30 mouse cellular contexts compared by ENCODE assay signal in the genomic region with DNA sequence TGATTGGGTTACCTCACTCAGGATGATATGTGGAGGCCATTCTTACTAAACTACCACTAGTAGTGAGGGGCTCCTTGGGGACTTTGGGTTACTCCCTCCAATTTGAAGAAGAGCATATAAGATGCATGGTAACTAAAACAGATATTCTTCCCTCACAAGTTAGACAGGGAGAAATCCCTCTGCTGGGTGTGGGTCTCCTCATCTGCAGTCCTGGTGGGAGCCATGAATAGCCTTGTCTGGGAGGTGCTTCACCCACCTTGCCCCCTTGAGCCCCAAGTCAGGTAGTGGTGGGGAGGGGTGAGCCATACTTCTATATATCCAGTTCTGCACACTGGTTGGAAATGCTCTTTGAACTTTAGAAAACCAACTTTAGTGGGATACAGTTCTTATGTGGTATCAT.
"Had no signal": no experiment of that assay in that cellular context is flagged by ENCODE, and none has a peak within 500 bp of the region (broad histone marks: within the 10 kb centered on the region; RNA-seq: fewer than 3 reads in every experiment).

No protein-coding gene starts in this region.

- H3K4me1 ChIP-seq: liver, embryonic 15.5 days; lung, embryonic 15.5 days; megakaryocyte, embryonic 14.5 days; neural tube, embryonic 12.5 days had no signal

- H3K4me2 ChIP-seq: limb, embryonic 12.5 days; limb, embryonic 13.5 days; limb, embryonic 15.5 days; liver, embryonic 11.5 days; liver, embryonic 12.5 days; liver, embryonic 13.5 days; liver, embryonic 15.5 days; lung, embryonic 14.5 days; lung, embryonic 15.5 days; midbrain, embryonic 12.5 days; midbrain, embryonic 13.5 days; midbrain, embryonic 15.5 days; neural tube, embryonic 12.5 days had no signal

- H3K27ac ChIP-seq: limb, embryonic 10.5 days; limb, embryonic 12.5 days; limb, embryonic 13.5 days; limb, embryonic 15.5 days; liver, embryonic 12.5 days; liver, embryonic 13.5 days; liver, embryonic 14.5 days; liver, embryonic 15.5 days; lung, embryonic 15.5 days; macrophage; midbrain, embryonic 12.5 days; midbrain, embryonic 13.5 days; midbrain, embryonic 15.5 days; neural tube, embryonic 12.5 days had no signal

- H3K4me3 ChIP-seq: limb, embryonic 10.5 days; limb, embryonic 12.5 days; limb, embryonic 13.5 days; limb, embryonic 15.5 days; liver, embryonic 12.5 days; liver, embryonic 13.5 days; liver, embryonic 15.5 days; lung, embryonic 15.5 days; megakaryocyte, embryonic 14.5 days; midbrain, embryonic 12.5 days; midbrain, embryonic 13.5 days; midbrain, embryonic 15.5 days; myocyte; neural tube, embryonic 12.5 days had no signal

- H3K9me3 ChIP-seq: limb, embryonic 10.5 days; limb, embryonic 15.5 days; liver, embryonic 12.5 days; liver, embryonic 13.5 days; liver, embryonic 15.5 days; lung, embryonic 15.5 days; midbrain, embryonic 12.5 days; midbrain, embryonic 13.5 days; midbrain, embryonic 15.5 days; neural tube, embryonic 12.5 days had no signal

- DNase-seq: left cerebral cortex, postnatal 4 days; liver; liver, embryonic 13.5 days; liver, postnatal 0 days; lung, adult 18-20 months; lung, adult 2 months; lung, embryonic 14.5 days; lung, postnatal 10 days; lung, postnatal 14 days; lung, postnatal 36 days; lung, postnatal 4 days; midbrain, embryonic 14.5 days had no signal

- H3K27me3 ChIP-seq: limb, embryonic 12.5 days; limb, embryonic 13.5 days; limb, embryonic 15.5 days; liver, embryonic 12.5 days; liver, embryonic 13.5 days; liver, embryonic 15.5 days; lung, embryonic 15.5 days; megakaryocyte, embryonic 14.5 days; midbrain, embryonic 12.5 days; midbrain, embryonic 13.5 days; midbrain, embryonic 15.5 days; neural tube, embryonic 12.5 days had no signal

- H3K36me3 ChIP-seq: limb, embryonic 10.5 days; limb, embryonic 12.5 days; limb, embryonic 13.5 days; limb, embryonic 15.5 days; liver, embryonic 12.5 days; liver, embryonic 13.5 days; liver, embryonic 15.5 days; lung, embryonic 15.5 days; midbrain, embryonic 12.5 days; midbrain, embryonic 13.5 days; midbrain, embryonic 15.5 days; neural tube, embryonic 12.5 days had no signal

- H3K9ac ChIP-seq: limb, embryonic 12.5 days; limb, embryonic 13.5 days; limb, embryonic 15.5 days; liver, embryonic 12.5 days; liver, embryonic 13.5 days; liver, embryonic 14.5 days; liver, embryonic 15.5 days; liver, postnatal 0 days; lung, embryonic 14.5 days; lung, embryonic 15.5 days; midbrain, embryonic 12.5 days; midbrain, embryonic 13.5 days; midbrain, embryonic 15.5 days; neural tube, embryonic 12.5 days had no signal

- ATAC-seq: liver, embryonic 12.5 days; liver, postnatal 0 days; lung, postnatal 0 days; midbrain, embryonic 13.5 days; midbrain, embryonic 15.5 days; midbrain, embryonic 16.5 days had no signal
